Mouse (Mus musculus): ENCODE measurements around the gene Ttc21b. TPM values are rescaled to one million over a fixed set of nuclear protein-coding genes. Genes with fewer than 3 reads are reported as not detected.

Ttc21b gene
- 24.7 TPM for polyA plus RNA-seq (2014; fragmentation: Illumina TruSeq; extraction: RNeasy Lipid Tissue Mini Kit (QIAGEN cat#74804))

DNA sequence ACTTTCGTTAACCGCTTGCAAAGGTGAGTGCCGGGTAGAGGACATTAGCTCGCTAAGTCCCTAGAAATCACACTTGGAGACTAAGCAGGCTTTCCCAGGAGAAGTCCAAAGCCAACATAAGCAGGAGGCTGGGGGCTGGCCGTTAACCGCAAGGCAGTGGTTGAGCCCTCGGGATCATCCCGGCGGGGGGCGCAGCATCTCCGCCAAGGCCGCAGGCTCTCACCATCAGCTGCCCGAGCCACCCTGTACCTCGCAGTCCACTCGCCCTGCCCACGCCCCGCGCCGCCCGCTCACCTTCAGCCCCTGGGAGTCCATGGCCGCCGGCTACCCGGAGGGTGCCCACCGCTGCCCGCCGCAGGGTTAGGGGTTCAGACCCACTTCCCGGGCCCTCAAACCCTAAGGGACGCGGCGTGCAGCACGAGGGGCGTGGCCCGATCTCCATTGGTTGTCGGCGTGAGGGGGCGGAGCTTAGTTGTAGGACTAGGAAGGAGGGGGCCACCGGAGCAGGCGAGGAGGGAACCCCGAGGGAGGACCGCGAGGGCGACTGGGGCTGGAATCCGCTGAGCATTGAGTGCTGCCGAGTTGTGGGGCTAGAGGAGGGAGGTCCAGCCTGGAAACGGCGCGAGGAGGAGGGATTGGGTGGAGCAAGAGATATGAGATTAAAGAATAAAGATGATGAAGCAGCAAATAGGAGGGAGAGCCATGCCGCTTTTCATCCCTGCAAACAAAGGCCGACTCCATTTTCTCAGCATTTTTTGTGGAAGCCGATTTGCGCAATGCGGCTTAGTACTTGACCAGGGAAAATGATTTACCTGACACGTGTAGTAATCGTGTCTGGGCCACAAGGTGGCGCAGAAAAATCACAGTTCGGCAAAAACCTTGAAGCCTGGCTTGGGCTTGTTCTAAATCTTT lies at the start of gene Ttc21b:
Gene Ttc21b (minus strand): TSS at position 398 of the 912 bp plus-strand sequence.

Other genes starting within 250 kb of the Ttc21b start
- 7.9 TPM for gene Galnt3, start 131.6 kb downstream of the Ttc21b start, polyA plus RNA-seq (2014; fragmentation: Illumina TruSeq; extraction: RNeasy Lipid Tissue Mini Kit (QIAGEN cat#74804))
- 0.11 TPM for gene Scn1a, start 184.2 kb upstream of the Ttc21b start, polyA plus RNA-seq (2014; fragmentation: Illumina TruSeq; extraction: RNeasy Lipid Tissue Mini Kit (QIAGEN cat#74804))

All from ovary, adult 10 weeks (tissue).